Mouse (Mus musculus): ENCODE results near the gene Tmem81.

Gene Tmem81

DNA sequence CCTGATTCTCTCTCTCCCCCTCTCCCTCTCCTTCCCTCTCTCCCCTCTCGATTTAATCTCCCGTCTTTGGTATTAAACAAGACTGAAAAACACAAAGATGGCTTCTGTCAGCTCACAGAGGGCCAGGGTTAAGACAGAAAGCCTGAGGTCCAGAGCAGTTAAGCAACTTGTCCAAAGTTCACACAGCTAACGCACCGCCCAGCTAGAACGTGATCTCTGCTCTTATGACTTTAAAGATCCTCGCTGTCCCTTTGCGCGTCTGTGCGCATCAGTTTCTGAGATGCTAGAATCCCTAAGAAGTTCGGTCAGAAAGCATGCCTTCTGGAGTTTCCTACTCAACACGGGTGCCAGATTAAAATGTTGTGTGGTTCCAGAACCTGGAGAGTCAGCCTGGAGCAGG, 13.7 kb downstream of the Tmem81 start:
- DNase-seq (ENCODE audit: low read depth, low spot score): no peak

DNA sequence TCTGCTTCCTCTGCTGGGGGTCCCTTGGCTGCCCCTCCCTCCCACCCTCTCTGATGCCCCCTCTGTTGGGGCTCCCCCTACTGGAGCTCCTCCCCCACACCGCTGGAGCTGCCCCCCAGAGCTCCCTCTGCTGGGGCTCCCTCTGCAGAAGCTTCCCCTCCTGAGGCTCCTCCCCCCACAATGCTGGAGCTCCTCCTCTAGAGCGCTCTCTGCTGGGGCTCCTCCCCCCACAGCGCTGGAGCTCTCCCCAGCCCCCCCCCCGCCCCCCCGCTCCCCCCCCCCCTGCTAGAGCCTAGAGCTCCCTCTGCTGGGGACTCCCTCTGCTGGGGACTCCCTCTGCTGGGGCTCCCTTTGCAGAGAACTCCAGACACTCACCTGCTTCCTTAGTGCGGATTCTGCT, 14.7 kb downstream of the Tmem81 start:
- DNase-seq (ENCODE audit: low read depth, low spot score): peak; percentile 44

DNA sequence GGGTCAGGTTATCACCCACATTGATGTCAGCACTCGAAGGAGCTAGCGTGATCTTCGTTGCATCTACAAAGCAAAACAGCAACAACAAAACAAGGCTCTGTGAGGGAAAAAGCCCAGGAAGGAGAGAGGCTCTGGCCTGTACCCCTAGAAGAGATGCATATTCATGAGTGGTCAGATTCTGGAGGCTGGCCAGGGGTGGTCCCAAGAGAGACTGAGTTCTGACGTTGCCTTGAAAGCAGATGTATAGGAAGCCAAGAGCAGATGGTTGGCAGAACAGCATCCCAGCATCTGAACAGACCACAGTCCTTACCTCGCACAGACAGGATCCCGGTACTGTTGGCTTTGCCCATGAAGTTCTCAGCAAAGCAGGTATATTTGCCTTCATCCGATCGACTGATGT, 17.0 kb downstream of the Tmem81 start:
- no peak for DNase-seq (ENCODE audit: low read depth, low spot score)

DNA sequence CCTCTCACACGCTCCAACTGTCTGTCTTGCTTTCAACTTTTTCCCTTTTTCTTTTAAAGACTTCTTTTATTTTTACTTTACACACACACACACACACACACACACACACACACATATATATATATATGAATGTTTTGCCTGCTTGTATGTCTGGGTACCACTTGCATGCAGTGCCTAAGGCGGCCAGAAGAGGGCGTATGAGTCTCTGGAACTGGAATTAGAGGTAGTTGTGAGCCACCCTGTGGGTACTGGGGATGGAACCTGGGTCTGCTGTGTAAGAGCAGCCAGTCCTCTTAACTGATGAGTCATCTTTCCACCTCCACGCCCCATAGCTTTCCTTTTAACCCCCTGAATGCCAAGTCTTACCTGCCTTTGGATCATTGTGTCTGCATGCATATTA, 17.9 kb downstream of the Tmem81 start:
- no peak for DNase-seq (ENCODE audit: low read depth, low spot score)

DNA sequence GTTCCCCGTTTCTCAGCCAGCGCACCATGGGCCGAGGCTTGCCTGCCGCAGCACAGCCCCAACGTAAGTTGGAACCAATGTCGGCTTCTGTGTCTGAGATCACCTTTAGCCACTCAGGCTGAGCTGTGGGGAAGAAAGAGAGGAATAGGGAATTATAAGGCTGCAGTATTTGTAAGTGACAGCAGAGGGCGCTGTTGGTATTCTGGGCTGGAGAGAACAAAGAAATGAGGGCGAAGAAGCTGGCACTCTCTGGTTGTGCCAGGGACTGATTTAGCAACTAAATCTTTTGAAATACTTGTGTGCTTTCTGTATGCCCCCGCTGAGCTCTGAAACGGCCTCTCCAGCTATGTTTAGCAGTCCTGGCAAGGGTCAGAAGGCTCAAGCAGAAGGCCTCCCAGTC, 19.8 kb downstream of the Tmem81 start:
- DNase-seq (ENCODE audit: low read depth, low spot score): peak; percentile 87

DNA sequence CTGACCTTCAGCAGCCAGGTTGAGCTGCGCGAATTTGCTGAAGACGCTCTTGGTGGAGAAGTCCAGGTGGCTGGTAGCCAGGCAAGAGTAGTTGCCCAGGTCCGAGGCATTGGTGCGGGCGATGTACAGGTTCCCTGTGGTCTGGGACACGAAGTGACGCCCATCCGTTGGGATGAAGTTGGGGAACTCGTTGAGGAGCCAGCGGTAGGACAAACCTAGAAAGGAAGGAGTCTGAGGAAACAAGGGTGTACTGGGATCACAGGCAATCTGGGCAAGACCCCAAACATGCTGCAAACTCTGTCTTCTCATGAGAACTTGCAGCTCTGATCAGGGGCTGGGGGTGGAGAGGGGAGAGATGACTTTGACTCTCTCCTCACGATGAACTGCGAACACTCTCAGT, 22.0 kb downstream of the Tmem81 start:
- DNase-seq (ENCODE audit: low read depth, low spot score): no peak

DNA sequence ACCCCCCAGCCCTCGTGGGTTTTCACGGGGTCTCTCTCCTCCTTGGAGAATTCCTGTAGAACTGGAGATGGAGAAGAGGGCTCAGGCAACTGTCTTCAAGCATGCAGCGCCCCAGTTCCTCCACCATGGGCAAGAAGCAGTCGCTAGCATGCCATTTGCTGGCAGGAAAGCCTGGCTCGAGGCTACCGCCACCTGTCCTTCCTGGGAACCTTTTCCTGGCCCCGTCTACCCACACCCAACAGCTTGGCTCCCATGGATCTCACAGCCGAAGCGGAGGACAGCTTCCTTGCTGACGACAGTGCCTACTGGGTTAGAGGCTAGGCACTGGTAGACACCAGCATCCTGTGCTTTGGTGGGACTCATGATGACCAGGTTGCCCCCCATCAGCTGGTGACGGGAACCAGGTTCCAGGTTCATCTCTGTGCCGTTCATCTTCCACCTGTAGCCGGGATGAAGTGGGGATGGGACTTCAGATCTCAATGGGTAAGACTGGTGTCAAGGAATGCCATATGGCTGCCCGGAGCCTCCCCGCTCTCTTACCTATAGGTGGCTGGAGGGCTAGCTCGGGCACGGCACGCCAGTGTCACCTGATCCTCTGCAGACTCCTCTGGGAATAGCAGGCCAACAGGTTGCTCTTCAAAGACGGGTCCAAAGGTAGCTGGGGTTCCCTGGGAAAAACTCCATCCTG, 22.8 kb downstream of the Tmem81 start:
- DNase-seq (ENCODE audit: low read depth, low spot score): no peak

DNA sequence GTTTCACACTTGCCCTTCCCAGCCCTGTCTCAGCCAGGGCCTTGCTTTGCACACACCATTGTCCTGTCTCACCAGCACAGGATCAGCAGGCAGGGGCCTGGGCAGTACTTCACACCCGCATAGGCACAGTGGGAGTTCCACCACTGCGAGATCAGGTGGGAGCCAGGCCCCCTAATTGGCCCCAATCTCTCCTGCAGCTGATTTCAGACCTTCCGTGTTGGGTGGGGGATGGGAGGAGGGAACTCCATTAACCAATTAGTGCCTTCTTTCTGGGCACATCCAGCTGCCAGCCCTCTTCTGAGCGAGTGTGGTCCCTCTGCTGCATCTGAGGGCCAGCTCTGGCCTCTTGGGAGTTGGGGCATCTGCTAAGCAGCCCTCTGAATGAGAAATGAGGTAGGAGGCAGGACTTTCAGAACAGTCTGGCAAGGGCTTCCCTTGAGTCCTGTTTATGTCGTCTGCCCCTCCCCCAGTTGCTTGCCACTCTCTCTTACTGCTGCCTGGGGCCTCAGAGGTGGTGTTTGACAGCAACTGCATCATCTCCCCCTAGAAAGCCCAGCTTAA, 24.7 kb downstream of the Tmem81 start:
- DNase-seq (ENCODE audit: low read depth, low spot score): peak; percentile 38

DNA sequence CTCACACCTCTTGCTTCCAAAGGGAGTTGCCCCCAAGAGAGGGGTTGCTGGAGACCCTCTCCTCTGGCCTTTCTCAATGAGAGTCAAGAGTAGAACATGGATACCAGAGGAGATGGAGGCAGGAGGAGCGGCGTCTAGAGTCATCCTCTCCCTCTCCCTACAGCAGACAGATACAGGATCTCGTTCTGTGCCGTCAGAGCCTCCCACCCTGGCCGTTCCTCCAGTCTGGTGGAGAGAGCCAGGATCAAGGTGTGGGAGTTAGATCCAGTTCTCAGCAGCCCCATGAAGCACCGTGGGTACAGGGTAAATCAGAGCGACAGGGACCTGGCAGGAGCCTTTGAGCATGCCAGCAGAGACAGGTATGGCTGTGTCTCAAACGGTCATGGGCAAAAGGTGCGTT, 26.5 kb downstream of the Tmem81 start:
- no peak for DNase-seq (ENCODE audit: low read depth, low spot score)

DNA sequence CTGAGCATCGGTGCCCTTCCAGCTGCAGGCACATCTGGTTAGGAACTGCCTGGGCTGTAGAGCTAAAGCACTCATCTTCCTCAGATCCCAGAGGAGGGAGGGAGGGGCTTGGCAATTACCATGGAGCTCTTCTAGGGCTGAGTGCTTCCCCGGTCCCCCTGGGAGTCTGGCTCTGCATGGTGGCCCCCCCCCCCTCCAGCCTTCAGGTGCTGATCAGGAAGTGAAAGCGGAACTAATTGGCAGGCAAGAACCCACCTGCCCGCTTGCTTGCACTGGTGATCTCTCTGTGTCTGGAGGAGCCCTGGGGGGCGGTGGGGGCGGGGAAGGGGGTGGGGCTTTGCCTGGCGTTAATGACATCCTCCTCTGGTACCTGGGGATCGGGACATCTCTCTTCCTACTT, 27.8 kb downstream of the Tmem81 start:
- no peak for DNase-seq (ENCODE audit: low read depth, low spot score)

DNA sequence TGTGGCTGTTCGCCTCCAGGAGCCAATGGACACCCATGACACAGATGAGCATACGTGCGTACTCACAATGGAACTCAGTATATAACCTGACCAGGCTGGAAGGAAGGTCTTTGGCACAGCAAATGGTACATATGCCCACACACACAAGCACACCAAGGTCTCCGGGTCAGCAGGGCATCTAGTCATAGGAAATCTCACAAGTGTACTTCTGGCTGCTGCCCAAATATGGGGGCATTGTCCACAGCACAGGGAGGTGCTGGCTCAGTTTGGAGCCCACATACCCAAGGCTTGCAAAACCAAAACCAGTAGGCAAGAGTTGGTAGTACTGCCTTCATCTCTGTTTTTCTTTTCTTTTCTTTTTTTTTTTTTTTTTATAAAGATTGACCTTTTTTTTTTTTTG, 29.5 kb downstream of the Tmem81 start:
- no peak for DNase-seq (ENCODE audit: low read depth, low spot score)

DNA sequence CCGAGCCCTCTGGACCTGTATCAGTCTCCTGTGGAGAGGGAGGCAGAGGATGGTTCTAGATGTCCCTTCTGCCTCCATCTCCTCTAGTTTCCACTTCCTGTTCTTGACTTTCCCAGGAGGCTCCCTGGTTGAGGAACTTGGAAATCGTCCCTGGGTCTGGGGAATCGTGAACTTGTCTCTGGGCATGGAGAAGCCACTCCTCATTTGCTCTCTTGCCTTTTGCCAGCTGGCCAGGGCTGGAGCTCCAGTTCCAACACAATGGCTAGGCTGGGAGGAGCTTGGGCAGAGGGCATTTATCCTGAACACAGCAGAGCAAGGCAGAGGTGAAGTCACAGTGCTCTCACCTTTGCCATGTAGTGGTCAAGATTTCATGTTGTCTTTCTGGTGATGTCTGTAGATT, 30.4 kb downstream of the Tmem81 start:
- DNase-seq (ENCODE audit: low read depth, low spot score): no peak

DNA sequence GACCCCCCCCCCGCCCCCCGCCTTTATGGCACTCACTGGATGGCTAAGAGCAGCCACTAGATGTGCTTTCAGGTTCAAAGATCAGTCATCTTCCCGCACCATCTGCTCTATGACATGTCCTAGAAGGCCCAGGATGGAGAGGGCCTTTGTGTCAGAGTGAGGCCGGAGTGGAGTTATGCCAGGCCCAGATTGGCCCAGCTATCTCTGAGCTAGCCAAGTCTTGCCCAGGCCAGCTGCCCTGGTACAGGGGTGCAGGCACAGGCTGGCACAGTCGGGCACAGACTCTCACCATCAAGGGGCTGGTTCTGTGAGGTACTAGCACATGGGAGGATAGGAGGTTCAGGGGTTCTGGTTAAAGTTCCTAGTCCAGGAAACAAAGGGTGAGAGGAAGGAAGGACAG, 31.7 kb downstream of the Tmem81 start:
- DNase-seq (ENCODE audit: low read depth, low spot score): no peak

DNA sequence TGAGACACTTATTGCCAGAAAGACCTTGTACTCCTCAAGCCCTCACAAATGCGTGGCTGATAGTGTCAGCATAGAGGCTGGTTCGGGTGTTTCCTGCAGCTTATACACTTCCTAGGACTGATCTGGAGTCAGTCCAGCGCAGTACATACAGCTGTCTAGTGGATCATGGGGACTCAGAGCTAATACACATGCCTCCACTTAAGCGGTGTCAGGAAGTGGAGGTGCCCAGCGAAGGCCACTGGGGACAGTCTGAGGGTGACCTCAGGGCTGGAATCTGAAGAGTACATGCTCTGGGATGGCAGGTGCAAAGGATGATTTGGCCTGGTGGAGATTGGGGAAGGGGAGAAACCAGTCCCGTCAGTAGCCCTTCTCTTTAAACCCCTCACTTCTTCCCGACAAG, 34.7 kb downstream of the Tmem81 start:
- no peak for DNase-seq (ENCODE audit: low read depth, low spot score)

DNA sequence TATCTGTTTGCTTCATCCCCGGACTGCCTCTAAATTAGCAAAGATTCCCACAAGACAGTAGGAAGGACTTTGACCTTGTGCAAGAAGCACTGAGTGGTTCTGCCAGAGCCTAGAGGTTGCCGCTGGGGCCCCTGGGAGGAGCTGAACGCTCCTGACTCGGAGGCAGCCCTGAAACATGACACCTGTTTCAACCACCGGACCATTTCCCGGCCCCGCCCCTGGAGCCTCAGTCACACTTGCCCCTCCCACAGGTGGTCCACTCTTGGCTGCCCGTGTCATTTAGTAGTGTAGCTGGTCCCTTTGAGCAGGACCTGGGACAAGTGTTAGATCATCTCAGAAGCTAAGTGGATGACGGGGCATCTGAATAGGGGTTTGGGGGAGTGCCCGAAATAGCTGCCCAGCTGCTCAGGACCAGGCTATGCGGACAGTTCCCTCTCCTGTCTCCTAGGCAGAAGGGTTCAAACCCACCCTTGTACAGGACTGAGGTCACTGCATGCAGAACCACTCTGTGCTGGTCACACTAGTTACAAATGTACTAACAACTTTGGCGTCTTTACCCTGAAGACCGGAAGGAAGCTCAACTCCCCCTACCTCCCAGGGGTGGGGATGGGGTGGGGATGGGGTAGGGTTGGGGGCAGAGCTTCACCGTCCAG, 35.3 kb downstream of the Tmem81 start:
- peak; percentile 55 for DNase-seq (ENCODE audit: low read depth, low spot score)

DNA sequence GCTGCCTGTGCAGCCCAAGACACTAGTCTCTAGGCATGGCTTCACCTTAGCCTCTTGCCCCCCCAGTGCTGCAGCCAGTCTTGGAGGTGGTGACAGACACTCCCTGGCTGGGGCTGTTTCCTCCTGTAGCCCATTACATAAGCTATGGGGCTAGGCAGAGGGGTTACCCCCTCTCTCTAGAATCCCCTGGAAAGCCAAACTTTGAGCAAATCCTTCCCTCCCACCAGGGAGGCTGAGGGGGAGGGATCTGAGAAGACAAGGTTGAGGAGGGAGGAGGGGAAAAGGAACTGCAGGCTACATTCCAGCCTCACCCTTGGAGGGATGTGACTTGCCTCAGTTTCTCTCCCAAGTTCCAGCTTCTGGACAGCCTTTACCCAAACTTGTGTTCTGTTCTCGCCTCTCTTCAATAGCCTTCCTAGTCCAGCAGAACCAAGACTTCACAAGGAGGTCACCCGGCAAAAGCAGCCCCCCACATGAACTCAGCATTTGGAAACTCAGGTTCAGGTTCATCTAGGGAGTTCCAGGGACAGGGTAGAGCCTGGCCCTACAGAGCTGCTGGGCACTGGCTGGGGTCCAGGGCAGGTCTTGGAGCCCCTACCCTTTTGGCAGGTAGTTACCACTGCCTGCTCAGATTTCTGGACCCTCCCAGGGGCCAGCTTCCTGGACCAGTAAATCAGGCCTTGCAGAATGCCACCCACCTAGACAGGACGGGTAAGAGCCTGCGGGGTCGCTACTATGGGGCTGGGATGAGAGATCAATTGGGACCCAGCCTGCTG, 36.0 kb downstream of the Tmem81 start:
- DNase-seq (ENCODE audit: low read depth, low spot score): no peak

DNA sequence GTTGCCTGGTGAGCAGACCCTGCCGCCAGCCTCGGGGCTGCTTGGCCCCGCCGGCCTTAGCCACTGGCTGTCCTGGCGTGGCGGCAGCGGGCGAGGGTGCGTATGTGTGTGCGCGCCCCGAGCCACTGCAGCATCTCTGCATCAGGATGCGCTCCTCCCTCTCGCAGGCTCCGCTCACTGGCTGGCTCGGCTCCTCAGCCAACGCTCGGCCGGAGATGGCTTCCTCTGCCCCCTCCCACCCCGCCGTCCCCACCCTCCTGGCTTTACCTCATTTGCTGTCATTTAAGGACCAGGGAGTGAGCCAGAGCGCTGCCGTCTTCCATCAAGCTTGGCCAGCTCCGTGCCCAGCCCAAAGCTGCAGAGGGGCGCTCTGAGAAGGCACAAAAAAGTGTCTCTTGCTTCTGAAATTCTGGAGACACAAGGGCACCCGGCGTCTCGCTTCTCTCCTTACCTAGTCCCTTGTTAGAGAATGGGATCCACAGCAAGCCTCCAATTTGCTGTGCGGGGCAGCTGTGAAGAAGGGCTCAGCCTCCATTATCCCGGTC, 36.8 kb downstream of the Tmem81 start, which contains the start of gene Cntn2:
TSS of gene Cntn2 (minus strand) at position 495 of the 545 bp plus-strand sequence.
- no peak for DNase-seq (ENCODE audit: low read depth, low spot score)

DNA sequence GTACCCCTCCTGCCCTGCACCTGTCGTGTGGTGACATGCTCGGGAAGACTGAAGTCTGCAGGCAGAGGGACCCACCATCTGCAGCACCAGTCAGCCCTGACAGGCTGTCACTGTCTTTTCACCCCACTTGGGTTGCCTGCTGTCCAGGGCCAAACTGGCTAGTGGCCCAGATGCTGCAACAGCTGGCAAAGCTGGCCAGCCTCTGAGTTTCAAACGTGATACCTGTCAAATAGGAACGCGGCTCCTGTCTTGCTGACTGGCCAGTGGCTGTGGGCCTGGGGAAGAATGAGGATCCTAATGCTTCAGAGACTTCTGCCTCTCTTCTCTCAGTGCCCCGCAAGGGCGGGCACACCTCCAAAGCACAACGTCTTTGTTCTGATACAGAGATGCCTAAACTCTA, 37.8 kb downstream of the Tmem81 start:
- DNase-seq (ENCODE audit: low read depth, low spot score): no peak

DNA sequence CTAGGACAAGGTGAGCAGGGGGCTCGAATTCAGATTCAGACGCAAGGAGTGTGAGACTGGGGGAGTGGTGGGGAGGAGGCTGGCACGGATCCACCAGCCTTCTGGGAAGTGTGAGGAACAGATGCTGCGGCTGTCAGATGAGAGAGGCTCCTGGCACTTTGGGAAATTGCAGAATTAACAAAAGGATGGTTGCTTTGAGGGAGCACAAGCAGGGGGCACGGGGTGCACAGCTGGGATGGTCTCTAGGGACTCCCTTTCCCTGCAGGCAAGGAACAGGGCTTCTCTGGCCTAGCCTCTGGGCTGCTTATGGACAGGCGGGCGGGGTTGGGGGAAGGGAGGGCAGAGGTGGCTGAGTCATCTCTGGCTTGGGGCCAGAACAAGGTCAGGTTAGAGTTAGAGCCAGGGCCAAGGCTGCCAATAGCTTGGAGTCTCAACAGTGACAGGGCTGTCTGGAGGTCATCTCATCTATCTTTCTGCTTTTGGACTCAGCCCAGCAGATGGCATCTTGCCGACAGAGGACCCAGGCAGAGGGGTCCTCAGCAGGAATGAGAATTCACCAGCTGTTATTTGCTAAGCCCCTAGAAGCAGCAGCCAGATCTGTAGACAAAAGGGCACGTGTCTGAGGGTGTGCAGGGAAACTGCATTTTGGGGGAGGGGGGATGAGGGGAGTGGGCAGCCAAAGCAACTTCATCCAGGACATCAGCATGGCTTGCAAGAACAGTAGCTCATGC, 52.0 kb downstream of the Tmem81 start:
- DNase-seq (ENCODE audit: low read depth, low spot score): no peak
